Mouse (Mus musculus): ENCODE data around the gene Erbb3.
"Not testable (repeated sequence)": the region's sequence is repeated elsewhere in the genome, so short reads cannot be mapped to it uniquely, and the experiment has no call there.

Gene Erbb3

GRCm38 (mm10) chr10:128565206-128565787, 24.2 kb downstream of the Erbb3 start:
- DNase-seq (ENCODE audit: low read depth in 1 of 2, low spot score in 2 of 2), result no peak

- no peak for DNase-seq (ENCODE audit: low read depth in 1 of 2, low spot score in 2 of 2)
Observed at GRCm38 (mm10) chr10:128563544-128563943, 25.9 kb downstream of the Erbb3 start.

GRCm38 (mm10) chr10:128556963-128557362, 32.5 kb downstream of the Erbb3 start:
- no peak for DNase-seq (ENCODE audit: low read depth in 1 of 2, low spot score in 2 of 2)

GRCm38 (mm10) chr10:128556286-128556685, 33.2 kb downstream of the Erbb3 start:
- DNase-seq (ENCODE audit: low read depth in 1 of 2, low spot score in 2 of 2), result no peak

GRCm38 (mm10) chr10:128555567-128555966, 33.9 kb downstream of the Erbb3 start:
- not testable (repeated sequence) for DNase-seq (ENCODE audit: low read depth in 1 of 2, low spot score in 2 of 2)

DNA sequence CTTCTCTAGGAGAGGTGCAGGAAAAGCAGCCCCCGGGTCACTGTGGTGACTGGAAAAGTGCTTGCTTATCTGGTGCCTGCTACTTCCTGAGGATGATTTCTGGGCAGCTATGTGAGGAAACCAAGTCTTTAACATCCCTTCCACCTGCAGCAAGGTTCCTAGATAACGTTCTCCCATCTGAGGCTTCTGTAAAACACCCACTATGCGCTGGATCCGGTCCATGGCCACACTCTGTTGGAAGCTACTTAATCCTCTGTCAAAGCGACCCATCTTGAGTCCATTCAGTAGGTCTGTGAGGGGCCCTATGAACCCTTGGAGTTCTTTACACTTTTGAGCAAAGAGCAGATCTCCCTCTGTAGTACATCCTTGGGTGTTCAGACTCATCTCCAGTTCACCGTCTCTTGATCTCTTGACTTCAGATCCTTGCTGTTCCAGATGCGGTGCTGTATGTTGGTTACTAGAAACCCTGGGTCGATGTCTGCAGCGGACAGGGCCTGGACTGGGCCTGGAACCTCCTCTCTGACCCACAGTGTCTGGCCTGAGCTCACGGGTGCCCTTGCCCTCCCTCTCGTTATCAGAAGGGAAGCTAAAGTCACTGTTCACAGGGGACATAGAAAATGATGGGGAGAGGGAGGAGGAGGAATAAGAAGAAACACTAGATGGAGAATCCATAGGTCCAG, 39.2 kb downstream of the Erbb3 start:
- not testable (repeated sequence) for DNase-seq (ENCODE audit: low read depth in 1 of 2, low spot score in 2 of 2)

DNA sequence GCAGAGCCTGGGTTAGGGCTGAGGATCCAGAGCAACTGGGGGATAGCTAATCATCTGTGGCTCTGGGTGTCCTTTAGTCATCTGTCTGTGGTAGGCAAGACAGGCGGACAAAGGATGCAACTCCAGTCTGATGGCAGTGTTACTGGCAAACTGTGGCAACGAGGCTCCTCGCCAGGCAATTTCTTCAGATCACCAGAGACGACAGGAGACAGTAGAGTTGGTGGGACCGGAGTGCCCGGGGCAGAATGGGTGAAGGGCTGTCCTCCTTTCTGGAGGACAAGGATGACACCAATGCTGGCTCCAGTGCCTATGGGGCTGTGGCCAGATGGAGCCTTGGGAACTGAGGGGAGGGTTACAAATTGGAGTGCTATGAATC, 39.8 kb downstream of the Erbb3 start:
- not testable (repeated sequence) for DNase-seq (ENCODE audit: low read depth in 1 of 2, low spot score in 2 of 2)

GRCm38 (mm10) chr10:128548947-128549681, 40.3 kb downstream of the Erbb3 start, which contains the start of gene Rpl41:
Gene Rpl41 (minus strand): TSS chr10:128549305.
- peak; percentile 84 to 85 for DNase-seq (ENCODE audit: low read depth in 1 of 2, low spot score in 2 of 2)

- DNase-seq (ENCODE audit: low read depth in 1 of 2, low spot score in 2 of 2), result not testable (repeated sequence)
Observed at GRCm38 (mm10) chr10:128548051-128548791, 41.2 kb downstream of the Erbb3 start.

GRCm38 (mm10) chr10:128547361-128548032, 42.0 kb downstream of the Erbb3 start, which contains the start of gene Zc3h10:
Gene Zc3h10 (minus strand): TSS chr10:128547774.
- DNase-seq (ENCODE audit: low read depth in 1 of 2, low spot score in 2 of 2), result peak; percentile 87 to 91

DNA sequence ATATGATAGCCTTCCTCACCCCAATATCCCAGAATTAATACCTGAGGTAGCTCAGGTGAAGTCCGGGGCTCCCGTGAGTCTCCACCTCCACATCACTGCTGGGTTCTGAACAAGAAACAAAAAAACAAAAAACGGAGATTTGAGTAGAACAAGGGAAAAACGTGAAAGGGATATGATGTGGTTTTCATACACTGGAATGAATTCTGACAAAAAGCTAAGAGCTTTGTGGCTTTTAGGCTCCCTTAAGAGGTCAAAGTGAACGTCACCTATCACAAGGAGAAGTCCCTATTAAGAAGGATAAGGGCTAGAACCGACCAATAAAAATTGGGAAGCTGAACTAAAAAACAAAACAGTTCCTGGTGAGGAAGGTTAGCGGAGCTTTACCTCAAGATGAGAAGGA, 42.7 kb downstream of the Erbb3 start:
- DNase-seq (ENCODE audit: low read depth in 1 of 2, low spot score in 2 of 2), result no peak

- no peak for DNase-seq (ENCODE audit: low read depth in 1 of 2, low spot score in 2 of 2)
Observed at GRCm38 (mm10) chr10:128546361-128546760, 43.1 kb downstream of the Erbb3 start.

DNA sequence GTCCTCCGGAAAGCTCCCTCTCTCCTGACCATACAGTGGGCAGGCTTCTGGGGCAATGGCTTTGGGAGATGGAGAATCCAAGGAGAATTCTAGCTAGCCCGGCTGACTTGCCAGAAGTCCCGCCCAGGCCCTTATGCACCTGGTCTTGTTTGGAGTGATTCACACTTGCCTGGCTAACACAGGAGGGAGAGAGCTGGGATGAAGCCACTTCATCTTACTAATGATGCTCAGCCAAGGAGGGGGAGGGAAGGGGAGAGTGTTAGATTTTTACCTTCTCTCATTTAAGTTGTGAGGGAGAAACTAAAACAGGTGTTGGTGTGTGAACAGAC, 43.9 kb downstream of the Erbb3 start:
- no peak for DNase-seq (ENCODE audit: low read depth in 1 of 2, low spot score in 2 of 2)

DNA sequence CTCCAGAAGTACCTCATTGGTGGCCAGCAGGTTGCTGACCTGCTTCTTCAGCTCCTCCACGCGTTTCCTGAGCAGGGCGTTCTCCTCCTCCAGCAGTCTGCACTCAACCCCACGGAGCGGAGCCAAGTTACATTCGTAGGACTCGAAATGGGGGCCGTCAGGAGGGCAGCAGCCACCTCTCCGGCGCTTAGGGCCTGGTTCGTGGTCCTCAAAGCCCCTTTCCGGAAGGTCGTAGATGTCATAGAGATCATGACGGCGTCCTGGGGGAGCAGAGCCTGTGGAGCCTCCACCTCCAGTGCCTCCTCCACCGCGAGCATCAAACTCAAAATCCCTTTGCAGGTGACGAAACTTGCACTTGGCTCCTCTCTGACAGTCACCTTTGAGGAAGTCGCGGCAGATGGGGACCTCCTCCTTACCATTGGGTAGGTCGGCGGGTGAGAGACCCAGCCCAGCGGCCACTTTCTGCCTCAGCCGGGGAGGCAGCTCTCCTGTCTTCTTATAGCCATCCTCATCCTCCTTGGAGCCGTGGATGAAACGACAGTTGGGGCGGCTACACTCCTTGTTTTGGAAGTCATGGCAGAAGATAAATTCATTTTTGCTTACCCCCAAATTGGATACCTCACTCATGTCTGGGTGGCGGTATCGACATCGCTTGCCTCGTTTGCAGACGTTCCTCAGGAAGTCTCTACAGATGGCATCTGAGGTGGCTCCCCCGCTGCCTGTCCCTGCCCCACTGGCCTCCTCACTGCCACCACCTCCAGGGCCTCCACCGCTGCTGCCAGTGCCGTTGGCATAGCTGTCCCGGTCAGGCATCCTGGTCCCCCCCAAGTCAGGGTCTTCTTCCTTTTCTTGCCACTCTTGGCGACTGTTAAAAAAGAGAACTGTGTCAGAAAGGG, 44.5 kb downstream of the Erbb3 start:
- no peak for DNase-seq (ENCODE audit: low read depth in 1 of 2, low spot score in 2 of 2)

GRCm38 (mm10) chr10:128544151-128544657, 45.2 kb downstream of the Erbb3 start:
- DNase-seq (ENCODE audit: low read depth in 1 of 2, low spot score in 2 of 2), result no peak

DNA sequence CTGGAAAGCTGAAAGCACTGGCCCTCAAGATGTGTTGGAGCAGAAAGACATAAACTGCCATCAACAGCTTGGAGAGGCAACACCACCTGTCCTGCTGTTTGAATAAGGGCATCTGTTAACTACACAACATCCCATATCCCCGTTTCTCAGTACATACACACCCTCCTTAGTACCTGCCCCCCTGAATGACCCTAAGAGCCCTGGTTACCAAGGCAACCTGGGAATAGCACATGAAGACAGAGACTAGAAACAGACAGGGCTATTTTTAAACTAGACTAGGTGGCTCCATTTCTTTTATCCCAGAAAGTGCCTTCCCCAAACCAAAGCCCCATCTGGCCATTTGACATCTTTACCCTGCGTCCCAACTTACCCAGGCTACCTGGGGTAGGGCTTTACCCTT, 46.4 kb downstream of the Erbb3 start:
- no peak for DNase-seq (ENCODE audit: low read depth in 1 of 2, low spot score in 2 of 2)

DNA sequence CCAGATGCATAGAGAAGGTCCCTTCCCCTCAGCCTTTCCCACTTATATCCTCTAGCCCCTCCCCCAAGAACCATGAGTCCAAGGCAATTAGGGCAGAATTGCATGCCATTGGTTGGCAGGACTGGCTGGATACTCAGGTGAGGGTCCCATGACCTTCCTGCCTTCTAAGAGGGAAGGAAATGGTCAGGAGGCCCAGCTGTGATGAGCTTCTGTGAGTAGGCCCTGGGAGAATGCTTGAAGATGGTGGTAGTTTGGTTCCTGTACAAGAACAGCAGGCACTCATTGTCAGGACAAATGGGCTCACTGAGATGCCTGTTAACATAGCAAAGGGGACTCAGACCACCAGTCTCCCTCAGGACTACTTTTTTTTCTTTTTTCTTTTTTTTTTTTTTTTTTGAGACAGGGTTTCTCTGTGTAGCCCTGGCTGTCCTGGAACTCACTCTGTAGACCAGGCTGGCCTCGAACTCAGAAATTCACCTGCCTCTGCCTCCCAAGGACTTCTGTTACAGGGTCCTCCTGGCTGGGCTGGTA, 51.0 kb downstream of the Erbb3 start:
- DNase-seq (ENCODE audit: low read depth in 1 of 2, low spot score in 2 of 2), result no peak

- peak; percentile 88 for DNase-seq (ENCODE audit: low read depth in 1 of 2, low spot score in 2 of 2)
Observed at GRCm38 (mm10) chr10:128536266-128536940, 53.0 kb downstream of the Erbb3 start.

Data from monocyte, adult 2 months (primary cell).